24 mouse cellular contexts compared by ENCODE assay signal in genomic region chr16:94023352-94024280, GRCm38 (mm10). TPM values are rescaled to one million over a fixed set of nuclear protein-coding genes. Genes with fewer than 3 reads are reported as not detected.
DNase-seq lines count a peak whose midpoint lies in the region; ATAC-seq and TF ChIP-seq lines count a peak whose summit lies in the region.
"Had no signal": no experiment of that assay in that cellular context is flagged by ENCODE, and none has a peak within 500 bp of the region (broad histone marks: within the 10 kb centered on the region; RNA-seq: fewer than 3 reads in every experiment).

No protein-coding gene starts in this region.

- no peaks in the 10 kb centered on the region for H3K9me3 ChIP-seq in midbrain, embryonic 11.5 days (ENCODE audit: control insufficient read depth, low read length)
- H3K9me3 ChIP-seq in midbrain, embryonic 13.5 days: peaks cover 6% of the 10 kb centered on the region; the same call in 1 of the 2 replicates
- H3K9me3 ChIP-seq in embryonic facial prominence, embryonic 14.5 days (ENCODE audit: control insufficient read depth, low read length): peaks cover 10% of the 10 kb centered on the region
- H3K9me3 ChIP-seq in intestine, embryonic 16.5 days (ENCODE audit: control insufficient read depth, low read length): no peaks in the 10 kb centered on the region
- H3K9me3 ChIP-seq in stomach, postnatal 0 days (ENCODE audit: control insufficient read depth, low read length): no peaks in the 10 kb centered on the region
- H3K9me3 ChIP-seq: G1E; heart, embryonic 15.5 days had no signal

- H3K4me1 ChIP-seq in midbrain, embryonic 11.5 days (ENCODE audit: control insufficient read depth, insufficient read depth, low read length): no peaks in the 10 kb centered on the region
- H3K4me1 ChIP-seq in midbrain, embryonic 13.5 days (replicated peaks): no peaks in the 10 kb centered on the region
- H3K4me1 ChIP-seq in embryonic facial prominence, embryonic 14.5 days (ENCODE audit: control insufficient read depth, insufficient read depth, low read length): peaks cover 12% of the 10 kb centered on the region
- no peaks in the 10 kb centered on the region for H3K4me1 ChIP-seq in intestine, embryonic 16.5 days (ENCODE audit: control insufficient read depth, insufficient read depth, low read length)
- no peaks in the 10 kb centered on the region for H3K4me1 ChIP-seq in stomach, postnatal 0 days (replicated peaks; ENCODE audit: control insufficient read depth, insufficient read depth)
- H3K4me1 ChIP-seq: heart, embryonic 15.5 days; liver, embryonic 12.5 days had no signal

- no peak for ATAC-seq in midbrain, embryonic 11.5 days (ENCODE audit: low FRiP score)
- no peak for ATAC-seq in midbrain, embryonic 13.5 days
- peak; percentile 90 for ATAC-seq in embryonic facial prominence, embryonic 14.5 days (ENCODE audit: low read depth)
- peak; percentile 50; the same call in 1 of the 2 replicates for ATAC-seq in intestine, embryonic 16.5 days
- ATAC-seq in stomach, postnatal 0 days (ENCODE audit: low FRiP score, low TSS enrichment): peak; percentile 43; the same call in 1 of the 2 replicates
- ATAC-seq: forebrain, embryonic 14.5 days; liver, embryonic 12.5 days had no signal

- H3K36me3 ChIP-seq in midbrain, embryonic 11.5 days (ENCODE audit: control insufficient read depth, insufficient read depth, low read length): no peaks in the 10 kb centered on the region
- H3K36me3 ChIP-seq in midbrain, embryonic 13.5 days: no peaks in the 10 kb centered on the region
- H3K36me3 ChIP-seq in embryonic facial prominence, embryonic 14.5 days (ENCODE audit: control insufficient read depth, insufficient read depth, low read length): no peaks in the 10 kb centered on the region
- no peaks in the 10 kb centered on the region for H3K36me3 ChIP-seq in intestine, embryonic 16.5 days (ENCODE audit: control insufficient read depth, insufficient read depth, low read length)
- no peaks in the 10 kb centered on the region for H3K36me3 ChIP-seq in stomach, postnatal 0 days (ENCODE audit: control insufficient read depth, insufficient read depth, low read length)
- H3K36me3 ChIP-seq: G1E; heart, embryonic 15.5 days; liver, embryonic 12.5 days had no signal

- TF ChIP-seq EP300 in stomach, postnatal 0 days (optimal IDR thresholded peaks at IDR 0.05): peak; percentile 39

- H3K27ac ChIP-seq in midbrain, embryonic 11.5 days (ENCODE audit: low read depth, low read length): no peak overlapping the region
- H3K27ac ChIP-seq in midbrain, embryonic 13.5 days: no peak overlapping the region
- no peak overlapping the region; the same call in 1 of the 2 replicates for H3K27ac ChIP-seq in embryonic facial prominence, embryonic 14.5 days (replicated peaks; ENCODE audit: low read depth, low read length)
- H3K27ac ChIP-seq in intestine, embryonic 16.5 days (ENCODE audit: low read length): no peak overlapping the region
- H3K27ac ChIP-seq in stomach, postnatal 0 days (replicated peaks): peak overlapping the region; percentile 5
- H3K27ac ChIP-seq: heart, adult 2 months; heart, embryonic 15.5 days; left cerebral cortex, adult 2 months; liver, embryonic 12.5 days had no signal

- 85% methylated on average over 28 of the region's 28 CpGs for WGBS in midbrain, embryonic 11.5 days
- 87% methylated on average over 28 of the region's 28 CpGs for WGBS in midbrain, embryonic 13.5 days
- WGBS in embryonic facial prominence, embryonic 14.5 days: 58% methylated on average over 28 of the region's 28 CpGs
- WGBS in intestine, embryonic 16.5 days: 49% methylated on average over 28 of the region's 28 CpGs
- WGBS in stomach, postnatal 0 days: 39% methylated on average over 28 of the region's 28 CpGs

- no peak overlapping the region for H3K4me2 ChIP-seq in midbrain, embryonic 11.5 days
- no peak overlapping the region for H3K4me2 ChIP-seq in midbrain, embryonic 13.5 days (replicated peaks)
- H3K4me2 ChIP-seq in embryonic facial prominence, embryonic 14.5 days (ENCODE audit: low read depth, low read length): peak overlapping the region; percentile 15; the same call in 1 of the 2 replicates
- peak overlapping the region; percentile 34 for H3K4me2 ChIP-seq in intestine, embryonic 16.5 days (ENCODE audit: low read depth, low read length)
- peak overlapping the region; percentile 11; the same call in 1 of the 2 replicates for H3K4me2 ChIP-seq in stomach, postnatal 0 days (replicated peaks; ENCODE audit: low read depth)
- H3K4me2 ChIP-seq: heart, embryonic 15.5 days; liver, embryonic 12.5 days had no signal

- TF ChIP-seq CTCF in stomach, postnatal 0 days (IDR thresholded peaks at IDR 0.05; ENCODE audit: low read depth): no peak

- peak; percentile 56 for DNase-seq in midbrain, embryonic 11.5 days (ENCODE audit: low spot score, missing footprints)
- peak; percentile 81 for DNase-seq in embryonic facial prominence, embryonic 14.5 days (ENCODE audit: low spot score)
- no peak for DNase-seq in stomach, postnatal 0 days (ENCODE audit: low spot score)
- DNase-seq in testis, postnatal 10 days (ENCODE audit: low spot score): no peak
- DNase-seq in thymus, postnatal 36 days: no peak
- DNase-seq: adrenal gland, postnatal 36 days; cerebellum, adult 11-12 months; cerebellum, postnatal 25 days; gastrocnemius, postnatal 14 days; heart, adult 2 months; kidney, adult 9 months; kidney, postnatal 36 days; left cerebral cortex, postnatal 4 days; lung, adult 2 months; retina, postnatal 1 day; thymus, adult 18-20 months had no signal

- no peaks in the 10 kb centered on the region for H3K27me3 ChIP-seq in midbrain, embryonic 11.5 days (ENCODE audit: control insufficient read depth, insufficient read depth, low read length)
- H3K27me3 ChIP-seq in midbrain, embryonic 13.5 days: 0 out of 2 replicates have a peak, but pooled peaks cover 2% of the 10 kb centered on the region
- no peaks in the 10 kb centered on the region for H3K27me3 ChIP-seq in embryonic facial prominence, embryonic 14.5 days (replicated peaks; ENCODE audit: control insufficient read depth, insufficient read depth, low read length)
- no peaks in the 10 kb centered on the region for H3K27me3 ChIP-seq in intestine, embryonic 16.5 days (replicated peaks; ENCODE audit: control insufficient read depth, insufficient read depth, low read length)
- no peaks in the 10 kb centered on the region for H3K27me3 ChIP-seq in stomach, postnatal 0 days (ENCODE audit: control insufficient read depth, insufficient read depth, low read length)
- H3K27me3 ChIP-seq: heart, embryonic 15.5 days had no signal

- no peak overlapping the region for H3K4me3 ChIP-seq in midbrain, embryonic 11.5 days (ENCODE audit: low read depth, low read length)
- H3K4me3 ChIP-seq in midbrain, embryonic 13.5 days (replicated peaks): no peak overlapping the region
- H3K4me3 ChIP-seq in embryonic facial prominence, embryonic 14.5 days (ENCODE audit: low read depth, low read length): no peak overlapping the region
- H3K4me3 ChIP-seq in intestine, embryonic 16.5 days (ENCODE audit: low read length): 0 out of 2 replicates have a peak overlapping the region, but pooled peaks have one; percentile 4
- no peak overlapping the region for H3K4me3 ChIP-seq in stomach, postnatal 0 days (ENCODE audit: low read depth, low read length)
- H3K4me3 ChIP-seq: heart, adult 2 months; heart, embryonic 15.5 days; left cerebral cortex, adult 2 months; liver, embryonic 12.5 days had no signal

- H3K9ac ChIP-seq in midbrain, embryonic 11.5 days (ENCODE audit: low read length): no peak overlapping the region
- H3K9ac ChIP-seq in midbrain, embryonic 13.5 days (replicated peaks): no peak overlapping the region
- H3K9ac ChIP-seq in embryonic facial prominence, embryonic 14.5 days (ENCODE audit: low read depth, low read length): no peak overlapping the region
- H3K9ac ChIP-seq in intestine, embryonic 16.5 days (ENCODE audit: low read depth, low read length): peak overlapping the region; percentile 16; the same call in 1 of the 2 replicates
- no peak overlapping the region for H3K9ac ChIP-seq in stomach, postnatal 0 days (ENCODE audit: low read length)
- H3K9ac ChIP-seq: heart, embryonic 15.5 days; liver, embryonic 12.5 days had no signal

RNA-seq across cellular contexts. Expression of gene Cldn14, which starts 15.0 kb away (rescaled TPM):
- not detected in 2 replicates for polyA plus RNA-seq in midbrain, embryonic 11.5 days (2014; fragmentation: Nextera tagmentation; extraction: Ambion mirVana)
- not detected in 2 replicates for polyA plus RNA-seq in midbrain, embryonic 13.5 days (2015; fragmentation: Nextera tagmentation; extraction: Ambion mirVana)
- 0.14 and 0.26 TPM in 2 replicates for polyA plus RNA-seq in embryonic facial prominence, embryonic 14.5 days (2014; fragmentation: Nextera tagmentation; extraction: Ambion mirVana)
- polyA plus RNA-seq in intestine, embryonic 16.5 days (2015; fragmentation: Nextera tagmentation; extraction: Ambion mirVana): 0.58 and 0.61 TPM in 2 replicates
- 0.10 TPM in 1 of 2 replicates, not detected in the other for polyA plus RNA-seq in stomach, postnatal 0 days (2015; fragmentation: Nextera tagmentation; extraction: Ambion mirVana)
- polyA plus RNA-seq: forebrain, embryonic 14.5 days; G1E; heart, adult 2 months; heart, embryonic 15.5 days; hindbrain, embryonic 11.5 days had no signal

Comparison
In these comparisons a context has a peak if more than half of its experiments do, and no peak if none do; other contexts are left out.
1. ATAC-seq: peak in embryonic facial prominence, embryonic 14.5 days (single experiment), intestine, embryonic 16.5 days (single experiment) and stomach, postnatal 0 days (single experiment); none in midbrain, embryonic 11.5 days (single experiment) and midbrain, embryonic 13.5 days (single experiment).
2. DNase-seq: peak in midbrain, embryonic 11.5 days (single experiment) and embryonic facial prominence, embryonic 14.5 days (single experiment); none in stomach, postnatal 0 days (single experiment), testis, postnatal 10 days (single experiment) and thymus, postnatal 36 days (0 of 2).
3. H3K4me2 ChIP-seq: peak in embryonic facial prominence, embryonic 14.5 days (single experiment), intestine, embryonic 16.5 days (single experiment) and stomach, postnatal 0 days (single experiment); none in midbrain, embryonic 11.5 days (single experiment) and midbrain, embryonic 13.5 days (single experiment).